Mouse (Mus musculus) forebrain, embryonic 15.5 days (tissue): ENCODE data around the gene Gng12. TPM values are rescaled to one million over a fixed set of nuclear protein-coding genes. Genes with fewer than 3 reads are reported as not detected.
"Not testable (repeated sequence)": the region's sequence is repeated elsewhere in the genome, so short reads cannot be mapped to it uniquely, and the experiment has no call there.

ENCODE experiments used
- ATAC-seq: fragments of 200-750 bp; cut with Nextera tagmentation; replicated peaks from 2 replicates; pipeline ENCODE4 v1.8.0; 2017; ENCODE audit warnings: mild to moderate bottlenecking, moderate TSS enrichment, moderate library complexity
- H3K27ac ChIP-seq: fragments of 300-500 bp; sonication (generic); replicated peaks from 2 replicates; pipeline ENCODE4 v1.5.1; 2015; ENCODE audit warnings: mild to moderate bottlenecking, inconsistent platforms
- H3K27me3 ChIP-seq: fragments of 300-500 bp; sonication (generic); 2 replicates; pipeline ENCODE4 v1.6.1; 2015; ENCODE audit warnings: inconsistent platforms
- H3K36me3 ChIP-seq: fragments of 300-500 bp; sonication (generic); 2 replicates; pipeline ENCODE4 v1.6.1; 2015; ENCODE audit warnings: mild to moderate bottlenecking, inconsistent platforms
- H3K4me1 ChIP-seq: fragments of 300-500 bp; sonication (generic); 2 replicates; pipeline ENCODE4 v1.6.1; 2015; ENCODE audit warnings: inconsistent platforms
- H3K4me2 ChIP-seq: fragments of 300-500 bp; sonication (generic); replicated peaks from 2 replicates; pipeline ENCODE4 v1.6.1; 2015; ENCODE audit warnings: mild to moderate bottlenecking, inconsistent platforms
- H3K4me3 ChIP-seq: fragments of 300-500 bp; sonication (generic); 2 replicates; pipeline ENCODE4 v1.5.1; 2015; ENCODE audit warnings: mild to moderate bottlenecking, inconsistent platforms
- H3K9ac ChIP-seq: fragments of 300-500 bp; sonication (generic); replicated peaks from 2 replicates; pipeline ENCODE4 v1.6.1; 2015; ENCODE audit warnings: mild to moderate bottlenecking, inconsistent platforms
- H3K9me3 ChIP-seq: fragments of 300-500 bp; sonication (generic); 2 replicates; pipeline ENCODE4 v1.6.1; 2016; ENCODE audit warnings: inconsistent platforms
- WGBS: fragments of 180-500 bp; shearing (Covaris S2); methylation state at CpG from one replicate; pipeline ENCODE4 v1.1.7; 2015; ENCODE audit warnings: mixed read lengths; 5-methylcytosine and 5-hydroxymethylcytosine counted together
- polyA plus RNA-seq: library from polyadenylated mRNA; unstranded; fragments of >200 nt; fragmentation: Nextera tagmentation; extraction: Ambion mirVana; gene quantifications from 2 replicates; pipeline ENCODE4 v1.2.1, GENCODE M21; 2015

Gng12 gene
- polyA plus RNA-seq, 1 experiment from 2014 or later = 28.1 TPM

GRCm38 (mm10) chr6:66944190-66945003, 48.2 kb downstream of the Gng12 start:
- H3K4me2 ChIP-seq = no peak overlapping the region
- 0 out of 2 replicates have a peak, but pooled peaks cover 5% of the 10 kb centered on the region for H3K4me1 ChIP-seq
- no peak for ATAC-seq
- H3K9ac ChIP-seq = no peak overlapping the region
- H3K9me3 ChIP-seq = no peaks in the 10 kb centered on the region
- 75% methylated on average over 12 of the region's 12 CpGs for WGBS
- H3K27me3 ChIP-seq = no peaks in the 10 kb centered on the region
- no peaks in the 10 kb centered on the region for H3K36me3 ChIP-seq
- no peak overlapping the region for H3K27ac ChIP-seq
- no peak overlapping the region for H3K4me3 ChIP-seq

DNA sequence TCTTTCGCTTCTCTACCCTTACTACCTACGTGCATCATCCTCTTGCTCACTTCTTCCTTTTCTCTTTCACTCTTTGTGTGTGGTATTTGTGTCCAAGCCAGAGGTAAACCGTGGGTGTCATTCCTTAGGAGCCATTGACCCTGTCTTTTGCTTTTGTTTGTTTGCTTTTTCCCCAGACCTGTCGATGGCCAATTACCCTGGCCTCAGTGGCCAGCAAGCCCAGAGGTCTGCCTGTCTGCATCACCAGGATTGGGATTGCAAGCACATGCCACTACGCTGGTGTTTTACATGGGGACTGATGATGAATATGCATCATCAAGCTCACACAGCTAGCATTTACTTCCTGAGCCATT, 48.8 kb downstream of the Gng12 start:
- Histone ChIP-seq H3K4me3 (no peak overlapping the region), H3K27ac (no peak overlapping the region), H3K27me3 (no peaks in the 10 kb centered on the region), H3K4me2 (no peak overlapping the region), H3K36me3 (no peaks in the 10 kb centered on the region), H3K9ac (no peak overlapping the region), H3K9me3 (no peaks in the 10 kb centered on the region), H3K4me1 (0 out of 2 replicates have a peak, but pooled peaks cover 5% of the 10 kb centered on the region)
- no peak for ATAC-seq
- 66% methylated on average over 5 of the region's 5 CpGs for WGBS

DNA sequence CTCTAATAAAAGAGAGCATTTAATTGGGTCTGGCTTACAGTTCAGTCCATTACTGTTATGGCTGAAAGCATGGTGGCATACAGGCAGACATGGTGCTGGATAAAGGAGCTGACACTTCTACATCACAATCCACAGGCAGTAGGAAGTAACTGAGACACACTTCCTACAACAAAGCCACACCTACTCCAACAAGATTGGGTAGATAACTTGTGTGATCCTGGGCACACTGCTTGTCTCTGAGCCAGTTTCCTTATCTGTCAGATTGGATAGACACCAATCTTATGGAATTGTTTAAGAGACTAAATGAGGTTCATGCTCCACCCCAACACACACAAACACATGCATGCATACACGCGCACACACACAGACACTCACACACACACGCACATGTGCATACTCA, 51.9 kb downstream of the Gng12 start:
- Histone ChIP-seq H3K27ac (no peak overlapping the region), H3K4me2 (no peak overlapping the region), H3K9me3 (no peaks in the 10 kb centered on the region), H3K36me3 (no peaks in the 10 kb centered on the region), H3K4me3 (no peak overlapping the region), H3K27me3 (no peaks in the 10 kb centered on the region), H3K4me1 (0 out of 2 replicates have a peak, but pooled peaks cover 5% of the 10 kb centered on the region), H3K9ac (no peak overlapping the region)
- 97% methylated on average over 3 of the region's 3 CpGs for WGBS
- ATAC-seq = no peak

- H3K9ac ChIP-seq = no peak overlapping the region
- H3K27me3 ChIP-seq = no peaks in the 10 kb centered on the region
- H3K4me2 ChIP-seq = no peak overlapping the region
- no peaks in the 10 kb centered on the region for H3K4me1 ChIP-seq
- H3K4me3 ChIP-seq = no peak overlapping the region
- ATAC-seq = no peak
- 90% methylated on average over 3 of the region's 3 CpGs for WGBS
- H3K36me3 ChIP-seq = no peaks in the 10 kb centered on the region
- H3K27ac ChIP-seq = no peak overlapping the region
- H3K9me3 ChIP-seq = no peaks in the 10 kb centered on the region
Observed at GRCm38 (mm10) chr6:66948848-66949247, 52.7 kb downstream of the Gng12 start.

- Histone ChIP-seq H3K9ac (no peak overlapping the region), H3K27ac (no peak overlapping the region), H3K4me2 (no peak overlapping the region), H3K27me3 (no peaks in the 10 kb centered on the region), H3K4me1 (no peaks in the 10 kb centered on the region), H3K9me3 (no peaks in the 10 kb centered on the region), H3K36me3 (no peaks in the 10 kb centered on the region), H3K4me3 (no peak overlapping the region)
- 92% methylated on average over 5 of the region's 5 CpGs for WGBS
- ATAC-seq = no peak
Observed at GRCm38 (mm10) chr6:66951726-66952418, 55.7 kb downstream of the Gng12 start.

- no peak overlapping the region for H3K4me2 ChIP-seq
- ATAC-seq = no peak
Observed at GRCm38 (mm10) chr6:66953951-66954519, 57.8 kb downstream of the Gng12 start.

DNA sequence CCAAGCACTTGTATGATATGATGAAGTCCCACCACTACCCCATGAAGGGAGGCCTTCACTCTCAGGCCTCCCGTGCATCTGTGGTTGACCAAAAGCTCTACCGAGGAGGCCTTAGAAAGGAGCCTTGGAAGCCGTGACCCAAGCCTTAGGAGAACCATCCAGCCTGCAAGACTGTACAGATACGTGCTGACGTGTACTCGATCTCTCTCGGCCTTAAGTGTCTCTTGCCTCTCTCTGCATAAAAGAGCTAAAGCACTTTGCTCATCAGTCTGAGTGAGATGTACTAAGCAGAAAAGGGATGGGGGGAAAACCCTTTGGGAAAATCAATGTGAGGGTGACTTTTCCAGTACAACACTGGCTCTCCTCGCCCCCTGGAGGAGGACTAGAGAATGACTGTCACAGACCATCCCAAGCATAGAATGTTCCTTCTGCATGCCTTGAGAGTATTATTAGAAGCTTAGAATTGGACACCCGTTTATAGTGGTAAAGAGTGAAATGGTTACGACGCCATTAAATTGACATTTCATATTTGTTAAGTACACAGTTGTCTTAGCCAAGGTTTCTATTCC, 59.0 kb downstream of the Gng12 start:
- no peaks in the 10 kb centered on the region for H3K4me1 ChIP-seq
- no peaks in the 10 kb centered on the region for H3K9me3 ChIP-seq
- no peak overlapping the region for H3K4me3 ChIP-seq
- no peak overlapping the region for H3K27ac ChIP-seq
- no peak overlapping the region for H3K4me2 ChIP-seq
- no peak for ATAC-seq
- no peaks in the 10 kb centered on the region for H3K27me3 ChIP-seq
- 85% methylated on average over 11 of the region's 11 CpGs for WGBS
- H3K36me3 ChIP-seq = no peaks in the 10 kb centered on the region
- H3K9ac ChIP-seq = no peak overlapping the region

More at GRCm38 (mm10) chr6:66953951-66954519, 57.8 kb downstream of the Gng12 start:
- Histone ChIP-seq H3K4me1 (no peaks in the 10 kb centered on the region), H3K4me3 (no peak overlapping the region), H3K36me3 (no peaks in the 10 kb centered on the region), H3K9me3 (no peaks in the 10 kb centered on the region), H3K27ac (no peak overlapping the region), H3K9ac (no peak overlapping the region), H3K27me3 (no peaks in the 10 kb centered on the region)
- 83% methylated on average over 11 of the region's 11 CpGs for WGBS

- no peaks in the 10 kb centered on the region for H3K27me3 ChIP-seq
- no peak overlapping the region for H3K27ac ChIP-seq
- H3K9me3 ChIP-seq = no peaks in the 10 kb centered on the region
- H3K4me2 ChIP-seq = no peak overlapping the region
- 92% methylated on average over 5 of the region's 5 CpGs for WGBS
- no peak for ATAC-seq
- no peak overlapping the region for H3K4me3 ChIP-seq
- H3K9ac ChIP-seq = no peak overlapping the region
- H3K36me3 ChIP-seq = no peaks in the 10 kb centered on the region
- H3K4me1 ChIP-seq = no peaks in the 10 kb centered on the region
Observed at GRCm38 (mm10) chr6:66958466-66959235, 62.5 kb downstream of the Gng12 start.

DNA sequence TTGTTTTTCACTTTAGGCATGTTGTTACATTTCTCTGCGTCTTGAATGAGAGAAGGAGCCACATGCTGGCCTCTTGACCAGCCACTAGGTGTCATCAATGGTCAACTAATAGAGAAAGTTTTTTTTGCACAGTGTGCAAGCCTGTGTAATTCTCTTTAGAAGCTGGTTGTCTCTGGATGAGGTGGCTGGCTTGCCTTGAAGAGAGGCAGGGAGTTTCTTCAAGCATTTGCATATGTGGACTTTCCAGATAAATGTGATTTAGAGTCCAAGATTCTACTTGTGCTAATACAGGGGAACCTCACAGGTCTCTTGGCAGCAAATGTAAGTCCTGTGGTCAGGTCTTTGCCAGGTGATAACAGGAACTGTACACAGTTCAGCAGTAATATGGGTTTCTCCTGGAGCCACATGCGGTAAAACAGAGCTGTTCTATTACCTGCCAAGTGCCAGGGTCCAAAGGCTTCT, 66.4 kb downstream of the Gng12 start:
- peak; percentile 86 for ATAC-seq
- no peaks in the 10 kb centered on the region for H3K27me3 ChIP-seq
- H3K27ac ChIP-seq = no peak overlapping the region
- no peak overlapping the region for H3K9ac ChIP-seq
- no peak overlapping the region for H3K4me3 ChIP-seq
- peaks cover 6% of the 10 kb centered on the region for H3K4me1 ChIP-seq
- H3K4me2 ChIP-seq = no peak overlapping the region
- H3K9me3 ChIP-seq = no peaks in the 10 kb centered on the region
- no peaks in the 10 kb centered on the region for H3K36me3 ChIP-seq
- 27% methylated on average over 2 of the region's 2 CpGs for WGBS

DNA sequence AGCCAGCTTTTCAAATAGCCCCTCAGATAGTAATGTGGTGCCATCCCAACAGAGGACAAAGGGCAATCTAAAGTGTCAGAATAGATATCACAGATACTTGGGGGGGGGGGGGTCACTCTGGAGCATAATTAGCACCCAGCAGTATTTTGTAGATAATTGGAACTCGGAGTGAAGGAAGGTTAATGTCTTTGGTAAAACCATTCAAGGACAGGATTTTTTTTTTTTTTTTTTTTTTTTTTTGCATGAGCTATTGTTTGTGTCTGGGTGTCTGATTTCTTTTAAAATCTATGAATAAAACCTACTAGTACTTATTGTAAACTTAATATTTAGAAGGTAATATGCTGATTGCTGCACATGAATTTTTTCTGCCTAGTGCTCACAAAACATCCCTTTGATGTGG, 66.9 kb downstream of the Gng12 start:
- Histone ChIP-seq H3K4me1 (peaks cover 6% of the 10 kb centered on the region), H3K36me3 (no peaks in the 10 kb centered on the region), H3K4me2 (no peak overlapping the region), H3K9ac (no peak overlapping the region), H3K4me3 (no peak overlapping the region), H3K27ac (no peak overlapping the region), H3K9me3 (no peaks in the 10 kb centered on the region), H3K27me3 (no peaks in the 10 kb centered on the region)
- 48% methylated on average over 1 of the region's 1 CpGs for WGBS
- ATAC-seq = no peak

- H3K4me3 ChIP-seq, H3K9me3 ChIP-seq, H3K4me2 ChIP-seq, ATAC-seq, H3K27me3 ChIP-seq, H3K36me3 ChIP-seq, H3K4me1 ChIP-seq, H3K9ac ChIP-seq, H3K27ac ChIP-seq: not testable (repeated sequence)
- 86% methylated on average over 3 of the region's 3 CpGs for WGBS
Observed at GRCm38 (mm10) chr6:66963651-66964050, 67.5 kb downstream of the Gng12 start.
